Mouse (Mus musculus): ENCODE measurements around the gene N6amt1.

The N6amt1 gene

GRCm38 (mm10) chr16:87354075-87354583 lies at the start of gene N6amt1:
N6amt1 (plus strand) TSS chr16:87354185.
- DNase-seq (ENCODE audit: low read depth, low spot score), result peak; percentile 95

DNA sequence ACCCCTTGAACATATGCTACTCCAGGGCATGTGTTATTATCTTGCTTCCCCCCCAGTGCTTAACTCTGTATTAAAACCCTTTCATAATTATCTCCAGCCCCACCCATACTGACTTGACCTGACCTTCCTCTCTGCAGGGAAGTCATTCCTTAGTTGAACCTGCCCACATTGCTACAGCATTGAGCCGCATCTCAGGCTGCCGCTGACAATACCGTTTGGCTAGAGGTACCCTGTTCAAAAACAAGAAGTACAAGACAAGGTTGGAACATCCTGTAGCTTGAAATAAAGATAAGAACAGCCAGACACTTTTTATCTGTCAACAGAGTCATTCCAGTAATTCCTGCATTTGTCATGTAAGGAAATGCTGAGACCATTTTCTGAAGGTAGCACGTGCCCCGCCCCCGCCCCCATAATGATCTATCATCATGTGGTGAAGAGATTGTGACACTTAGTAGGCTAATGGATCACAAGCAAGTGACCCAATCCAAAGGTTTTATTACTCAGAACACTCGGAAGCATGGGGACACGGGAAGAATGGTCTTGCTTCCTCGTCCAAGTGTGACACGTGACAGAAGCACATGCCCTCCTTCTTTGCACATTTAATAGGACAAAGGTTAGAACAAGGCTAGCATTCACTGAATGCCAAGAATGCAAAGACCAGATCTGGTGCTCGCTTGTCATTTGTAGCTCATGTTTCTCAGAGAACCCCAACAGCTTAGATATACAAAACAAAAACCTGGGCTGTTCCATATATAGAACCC lies 48.6 kb upstream of the N6amt1 start:
- DNase-seq (ENCODE audit: low read depth, low spot score), result no peak

GRCm38 (mm10) chr16:87307109-87307735 lies 46.8 kb upstream of the N6amt1 start:
- no peak for DNase-seq (ENCODE audit: low read depth, low spot score)

DNA sequence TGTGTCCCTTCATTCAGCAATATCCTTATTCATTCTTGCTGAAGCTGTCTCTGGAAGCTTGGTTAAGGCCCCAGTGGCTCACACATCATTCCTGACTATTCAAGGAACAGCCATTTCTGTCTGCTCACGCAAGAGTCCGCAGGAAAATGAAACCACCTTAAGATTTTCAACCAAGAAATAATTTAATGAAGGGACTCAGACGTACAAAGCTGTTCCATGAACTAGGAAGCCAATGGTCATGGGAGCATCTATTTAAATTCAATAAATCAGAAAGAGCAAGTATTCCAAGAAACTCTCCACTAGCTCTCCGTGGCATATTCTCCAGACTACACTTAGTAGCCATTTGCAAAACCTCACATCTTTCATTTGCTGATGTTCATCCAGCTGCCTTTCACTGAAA lies 43.3 kb upstream of the N6amt1 start:
- DNase-seq (ENCODE audit: low read depth, low spot score), result no peak

- no peak for DNase-seq (ENCODE audit: low read depth, low spot score)
Observed at GRCm38 (mm10) chr16:87318200-87318811, 35.7 kb upstream of the N6amt1 start.

- DNase-seq (ENCODE audit: low read depth, low spot score), result no peak
Observed at GRCm38 (mm10) chr16:87318998-87319397, 35.0 kb upstream of the N6amt1 start.

DNA sequence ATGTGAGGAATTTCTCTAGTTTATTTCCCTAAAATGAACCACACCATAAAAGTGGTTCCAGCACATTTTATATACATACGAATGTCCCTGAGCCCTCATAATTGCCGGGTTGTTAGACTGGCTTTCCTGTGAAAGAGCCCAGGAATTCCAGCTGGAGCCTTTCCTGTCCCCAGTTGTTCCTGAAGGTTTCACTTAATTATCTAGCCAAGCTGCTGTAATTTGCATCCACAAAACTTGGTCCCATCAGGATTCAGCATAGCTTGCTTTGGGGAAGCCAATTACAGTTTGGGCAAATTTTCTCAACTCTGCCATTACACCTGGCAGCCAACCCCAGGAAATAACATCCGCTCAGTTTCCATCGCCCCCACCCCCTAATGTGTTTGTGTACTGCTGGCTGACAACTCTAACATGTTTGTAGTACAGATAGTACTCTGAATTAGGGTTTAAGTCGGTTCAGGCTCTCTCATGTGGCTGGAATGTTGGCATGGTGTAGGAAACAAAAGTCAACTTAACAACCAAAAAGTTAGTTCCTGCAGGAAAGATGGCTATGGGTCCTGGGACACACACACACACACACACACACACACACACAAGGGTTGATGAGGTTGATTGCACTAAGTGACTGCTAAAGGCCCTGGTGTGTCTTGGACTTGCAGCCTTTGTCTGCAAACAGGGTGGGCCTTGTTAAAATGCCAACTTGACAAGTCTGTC lies 34.3 kb upstream of the N6amt1 start:
- DNase-seq (ENCODE audit: low read depth, low spot score), result peak; percentile 65

DNA sequence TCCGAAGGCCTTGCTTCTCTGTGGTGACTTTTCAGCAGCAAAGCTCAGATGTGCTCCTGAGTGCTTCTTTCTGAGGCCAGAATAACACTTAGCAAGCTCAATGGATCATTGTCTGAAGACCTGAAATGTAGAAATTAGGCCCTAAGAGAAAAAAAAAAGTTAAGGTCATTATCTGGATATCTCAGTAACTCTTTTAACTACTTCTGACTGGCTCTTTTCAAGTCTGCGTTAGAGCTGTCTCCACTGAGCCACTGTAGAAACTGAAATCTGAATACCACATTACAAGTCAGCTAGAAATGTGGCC lies 33.8 kb upstream of the N6amt1 start:
- no peak for DNase-seq (ENCODE audit: low read depth, low spot score)

DNA sequence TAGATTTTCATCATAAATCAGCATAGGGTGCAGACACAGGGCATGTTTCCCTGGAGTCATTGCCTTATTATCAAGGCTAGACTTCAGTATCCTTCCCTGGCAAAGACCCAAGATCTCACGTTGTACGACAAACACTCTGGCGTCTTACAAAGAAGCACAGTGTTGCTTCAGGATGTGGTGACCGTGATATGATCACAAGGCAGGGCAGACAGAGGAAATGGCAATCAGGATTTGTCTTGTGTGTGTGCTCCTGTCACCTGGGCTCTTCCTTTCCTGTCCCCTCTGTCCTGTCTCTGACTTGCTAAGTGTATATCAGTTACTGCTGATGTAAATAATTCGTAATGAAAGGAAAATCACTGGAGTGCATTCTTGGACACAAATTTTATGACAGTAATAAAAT lies 29.4 kb upstream of the N6amt1 start:
- DNase-seq (ENCODE audit: low read depth, low spot score), result no peak

GRCm38 (mm10) chr16:87329986-87330385 lies 24.0 kb upstream of the N6amt1 start:
- DNase-seq (ENCODE audit: low read depth, low spot score), result no peak

- no peak for DNase-seq (ENCODE audit: low read depth, low spot score)
Observed at GRCm38 (mm10) chr16:87334756-87335155, 19.2 kb upstream of the N6amt1 start.

- DNase-seq (ENCODE audit: low read depth, low spot score), result peak; percentile 26
Observed at GRCm38 (mm10) chr16:87341043-87341572, 12.9 kb upstream of the N6amt1 start.

- DNase-seq (ENCODE audit: low read depth, low spot score), result no peak
Observed at GRCm38 (mm10) chr16:87348133-87348532, 5.9 kb upstream of the N6amt1 start.

DNA sequence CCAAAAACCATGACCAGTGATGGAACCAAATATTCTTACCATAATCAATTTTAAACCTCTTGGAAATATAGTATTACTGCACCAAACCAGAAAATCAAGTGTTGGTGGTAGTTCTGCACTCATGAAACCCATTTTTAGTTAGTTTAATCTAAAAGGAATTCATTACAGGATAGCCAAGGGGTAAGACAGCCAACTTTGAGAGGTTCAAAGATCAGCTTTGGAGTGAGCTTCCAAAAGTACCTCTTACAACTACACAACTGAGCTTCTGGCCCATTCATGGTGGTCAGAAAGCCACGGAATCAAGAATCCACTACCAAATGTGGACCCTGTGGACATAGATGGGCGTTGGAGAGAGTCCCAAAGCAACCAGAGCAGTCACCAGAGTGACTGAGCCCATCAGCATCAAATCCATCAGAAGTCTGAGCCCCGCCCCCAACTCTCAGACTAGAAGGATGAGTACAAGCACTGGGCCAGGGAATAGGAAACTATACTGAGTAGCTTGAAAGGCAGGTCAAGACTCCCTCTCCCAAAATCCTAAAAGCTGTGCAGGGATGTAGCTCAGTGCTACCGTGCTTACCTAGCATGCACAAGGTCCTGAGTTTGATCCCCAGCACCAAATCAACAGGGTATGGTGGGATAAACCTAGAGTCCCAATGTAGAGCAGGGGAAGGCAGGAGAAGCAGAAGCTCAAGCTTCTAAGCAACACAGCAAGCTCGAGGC lies 2.4 kb upstream of the N6amt1 start:
- DNase-seq (ENCODE audit: low read depth, low spot score), result no peak

DNA sequence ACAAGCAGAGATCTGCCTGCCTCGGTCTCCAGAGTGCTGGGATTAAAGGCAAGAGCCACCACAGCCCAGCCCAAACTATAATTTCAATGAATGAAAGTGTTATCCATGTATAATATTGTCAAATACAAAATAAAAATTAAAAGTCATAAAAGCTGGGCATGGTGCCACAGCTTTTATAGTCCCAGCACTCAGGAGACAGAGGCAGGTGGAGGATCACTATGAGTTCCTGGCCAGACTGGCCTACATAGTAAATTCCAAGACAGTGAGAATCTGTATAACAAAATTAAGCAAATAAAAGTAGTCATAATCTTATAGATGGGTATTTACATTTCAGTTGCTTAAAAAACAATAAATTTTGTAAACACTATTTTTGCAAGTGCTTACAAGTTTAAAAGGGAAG lies 380 bp upstream of the N6amt1 start:
- no peak for DNase-seq (ENCODE audit: low read depth, low spot score)

DNA sequence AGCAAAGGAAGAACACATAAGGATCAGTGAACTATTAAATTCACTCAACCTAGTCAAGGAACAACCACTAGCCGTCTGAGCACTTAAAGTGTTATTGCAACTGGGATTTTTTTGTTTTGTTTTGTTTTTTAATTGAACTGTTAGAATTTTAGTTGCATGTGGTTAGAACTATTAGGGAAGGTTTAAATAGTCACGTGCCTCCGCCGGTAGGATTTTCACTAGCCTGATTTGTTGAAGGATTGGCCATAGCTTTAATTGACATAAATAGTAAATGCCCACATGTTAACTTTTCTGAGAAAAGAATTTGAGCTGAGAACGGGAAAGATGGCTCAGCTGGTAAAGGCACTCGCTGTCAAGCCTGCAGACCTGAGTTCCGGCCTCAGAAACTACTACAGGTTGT lies 763 bp downstream of the N6amt1 start:
- no peak for DNase-seq (ENCODE audit: low read depth, low spot score)

DNA sequence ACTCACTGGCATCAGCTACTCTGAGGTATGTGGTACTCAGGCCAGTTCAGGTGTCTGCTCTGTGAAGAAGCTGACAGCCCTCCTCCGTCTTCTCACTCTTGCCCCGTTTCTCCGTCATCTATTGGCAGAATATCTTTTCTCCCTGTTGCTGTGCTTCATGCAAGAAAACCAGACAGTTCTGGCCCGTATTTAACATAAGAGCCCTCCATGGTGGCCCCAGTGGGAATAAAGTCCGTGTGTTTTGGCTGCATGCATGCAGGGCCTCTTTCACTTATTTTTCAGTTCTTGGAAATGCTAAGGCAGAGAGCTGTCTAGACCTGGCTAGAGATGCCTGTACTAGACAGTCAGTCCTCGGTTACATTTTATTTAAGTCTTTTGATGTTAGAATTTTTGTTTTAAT lies 6.1 kb downstream of the N6amt1 start:
- no peak for DNase-seq (ENCODE audit: low read depth, low spot score)

DNA sequence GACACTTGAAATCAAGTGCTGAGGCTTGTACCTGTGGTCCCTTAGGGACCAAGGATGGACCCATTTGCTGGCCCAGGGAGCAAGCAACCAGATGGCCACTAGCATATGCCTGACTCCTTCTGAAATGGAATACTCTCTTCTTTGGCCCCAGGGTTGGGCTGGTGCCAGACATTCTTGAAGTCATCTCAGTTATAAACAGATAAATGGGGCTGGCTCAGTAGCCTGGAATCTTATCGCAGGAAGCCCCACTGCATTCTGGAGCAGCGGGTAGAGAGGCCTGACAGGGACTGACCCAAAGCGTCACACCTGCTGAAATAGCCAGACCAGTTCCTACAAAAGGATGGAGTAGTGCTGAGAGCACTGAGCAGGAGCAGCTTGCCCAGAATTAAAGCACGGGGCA lies 10.2 kb downstream of the N6amt1 start:
- DNase-seq (ENCODE audit: low read depth, low spot score), result no peak

GRCm38 (mm10) chr16:87366035-87366434 lies 12.1 kb downstream of the N6amt1 start:
- no peak for DNase-seq (ENCODE audit: low read depth, low spot score)

- no peak for DNase-seq (ENCODE audit: low read depth, low spot score)
Observed at GRCm38 (mm10) chr16:87366445-87366844, 12.5 kb downstream of the N6amt1 start.

DNA sequence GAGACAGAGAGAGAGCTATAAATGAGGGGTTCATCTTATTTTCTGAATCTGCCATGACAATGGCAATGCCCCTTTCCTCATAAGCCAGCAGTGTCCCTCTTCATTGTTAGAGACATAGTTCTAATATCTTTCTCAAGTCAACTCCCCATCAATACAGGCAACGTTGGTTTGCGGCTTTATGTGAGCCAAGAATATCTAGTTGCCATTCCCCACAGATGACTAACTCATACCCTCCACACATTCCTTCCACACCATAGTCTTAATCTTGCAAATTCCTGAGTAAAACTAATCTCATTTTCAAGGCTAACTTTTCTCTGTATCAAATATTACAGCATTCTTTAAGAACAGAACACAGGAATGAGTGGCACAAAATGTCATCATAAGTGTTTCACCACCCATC lies 29.0 kb downstream of the N6amt1 start:
- DNase-seq (ENCODE audit: low read depth, low spot score), result no peak

Measured in forelimb bud, embryonic 11.5 days (tissue).